Mouse (Mus musculus) cerebellum, adult 2 months (tissue): ENCODE measurements at regions not wholly inside any gene's neighbourhood (a gene's known extent, or its start where the extent isn't known, plus 50 kb on each side); places are given as distances from the start of the nearest gene placed in this dataset.

ENCODE experiments used
- DNase-seq, 2 experiments: peaks; one replicate each; pipeline ENCODE4 v3.0.0; 2021
- H3K27ac ChIP-seq: fragments of 200-500 bp; 2 replicates; pipeline ENCODE4 v1.5.1; 2012; ENCODE audit warnings: low read length, control low read depth, inconsistent platforms; ENCODE audit not compliant: insufficient read depth
- H3K27me3 ChIP-seq: fragments of 200-500 bp; 2 replicates; pipeline ENCODE4 v1.6.1; 2012; ENCODE audit warnings: inconsistent platforms, mild to moderate bottlenecking, low read length, moderate library complexity; ENCODE audit not compliant: control insufficient read depth, insufficient read depth
- H3K4me1 ChIP-seq: fragments of 200-500 bp; 2 replicates; pipeline ENCODE4 v1.6.1; 2011; ENCODE audit warnings: low read length; ENCODE audit not compliant: control insufficient read depth, insufficient read depth
- H3K4me3 ChIP-seq: fragments of 200-500 bp; replicated peaks from 2 replicates; pipeline ENCODE3; 2011; ENCODE audit warnings: mild to moderate bottlenecking, low read depth, low read length, control low read depth; ENCODE audit not compliant: insufficient read depth
- CTCF ChIP-seq: fragments of 200-500 bp; IDR thresholded peaks from 2 replicates; pipeline ENCODE4 v1.5.1; 2011; ENCODE audit warnings: low read depth, mild to moderate bottlenecking, control low read depth, low read length, moderate library complexity, borderline replicate concordance; ENCODE audit not compliant: insufficient read depth
- POLR2A ChIP-seq: fragments of 200-500 bp; IDR thresholded peaks from 2 replicates; pipeline ENCODE4 v1.6.1; 2011; ENCODE audit warnings: low read length, control low read depth, borderline replicate concordance; ENCODE audit not compliant: insufficient read depth
- WGBS: fragments of 180-500 bp; shearing (Covaris S2); methylation state at CpG from one replicate; pipeline ENCODE4 v1.1.7; 2018; 5-methylcytosine and 5-hydroxymethylcytosine counted together

- Histone ChIP-seq H3K27me3 (no peaks in the 10 kb centered on the region), H3K4me1 (no peaks in the 10 kb centered on the region), H3K4me3 (no peak overlapping the region), H3K27ac (no peak overlapping the region)
- TF ChIP-seq POLR2A (no peak), CTCF (no peak)
- WGBS: 10% methylated on average over 5 of the region's 5 CpGs
- no peak for DNase-seq
Measured at GRCm38 (mm10) chr3:78698936-78699335, 587.4 kb downstream of the Rapgef2 start.

DNA sequence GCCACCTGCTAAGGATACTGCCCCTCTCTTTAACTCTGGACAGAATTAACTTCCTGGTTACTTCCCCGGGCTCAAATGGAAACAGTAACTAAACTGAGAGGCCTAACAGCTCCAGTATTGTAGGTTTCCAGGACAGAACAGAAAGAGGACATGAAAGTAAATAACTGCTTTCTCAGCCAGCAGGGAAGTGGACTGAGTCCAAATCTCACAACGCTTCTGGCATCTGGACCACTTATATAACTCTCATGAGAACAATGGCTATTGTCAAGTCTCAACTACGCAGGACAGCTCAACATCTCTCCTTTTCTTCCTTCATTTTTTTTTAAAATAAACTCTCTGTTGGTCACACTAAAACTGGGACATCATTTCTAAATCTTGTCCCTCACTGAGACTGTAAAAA, 594.8 kb downstream of the Rapgef2 start:
- H3K27ac ChIP-seq: no peak overlapping the region
- 9% methylated on average over 3 of the region's 3 CpGs for WGBS

DNA sequence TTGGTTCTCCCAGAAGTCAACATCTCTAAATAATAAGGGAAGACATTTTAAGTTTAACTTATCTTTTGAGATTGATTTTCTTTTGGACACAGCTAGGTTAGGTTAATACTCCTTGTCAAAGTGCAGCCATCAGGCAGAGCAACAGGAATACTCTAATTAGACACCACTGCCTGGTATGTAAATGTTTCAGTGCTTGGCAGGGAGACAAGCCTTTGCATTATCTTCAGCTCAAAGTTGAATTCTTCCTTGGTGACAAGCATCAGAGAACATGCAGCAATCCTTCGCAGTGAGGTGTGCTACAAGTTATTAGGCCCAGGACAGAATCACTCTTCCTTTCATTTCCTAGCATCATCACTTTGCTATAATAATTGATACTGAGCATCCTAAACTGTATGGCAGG, 608.7 kb downstream of the Rapgef2 start:
- 49% methylated on average over 1 of the region's 1 CpGs for WGBS
- Histone ChIP-seq H3K4me1 (no peaks in the 10 kb centered on the region), H3K27ac (no peak overlapping the region), H3K27me3 (no peaks in the 10 kb centered on the region), H3K4me3 (no peak overlapping the region)
- TF ChIP-seq POLR2A (no peak), CTCF (no peak)
- DNase-seq: no peak

More for the DNA sequence above, 594.8 kb downstream of the Rapgef2 start:
- TF ChIP-seq CTCF (no peak), POLR2A (no peak)
- Histone ChIP-seq H3K27me3 (no peaks in the 10 kb centered on the region), H3K4me1 (no peaks in the 10 kb centered on the region), H3K4me3 (no peak overlapping the region)
- DNase-seq: peak in 1 of 2 experiments; percentile 29

- 46% methylated on average over 2 of the region's 2 CpGs for WGBS
- no peaks in the 10 kb centered on the region for H3K4me1 ChIP-seq
- no peak for DNase-seq
Measured at GRCm38 (mm10) chr3:78676806-78677205, 609.5 kb downstream of the Rapgef2 start.

GRCm38 (mm10) chr3:78674529-78675187, 611.7 kb downstream of the Rapgef2 start:
- TF ChIP-seq CTCF (no peak), POLR2A (no peak)
- Histone ChIP-seq H3K27ac (no peak overlapping the region), H3K27me3 (no peaks in the 10 kb centered on the region), H3K4me1 (no peaks in the 10 kb centered on the region), H3K4me3 (no peak overlapping the region)
- WGBS: 85% methylated on average over 5 of the region's 5 CpGs
- no peak for DNase-seq

More at GRCm38 (mm10) chr3:78676806-78677205, 609.5 kb downstream of the Rapgef2 start:
- Histone ChIP-seq H3K4me3 (no peak overlapping the region), H3K27ac (no peak overlapping the region), H3K27me3 (no peaks in the 10 kb centered on the region)
- no peak for TF ChIP-seq POLR2A
- TF ChIP-seq CTCF: no peak

- TF ChIP-seq POLR2A (no peak), CTCF (no peak)
- Histone ChIP-seq H3K4me3 (no peak overlapping the region), H3K27ac (no peak overlapping the region), H3K4me1 (no peaks in the 10 kb centered on the region), H3K27me3 (no peaks in the 10 kb centered on the region)
- no peak for DNase-seq
Measured at GRCm38 (mm10) chr3:78668050-78668449, 618.3 kb downstream of the Rapgef2 start.

GRCm38 (mm10) chr3:78667374-78668023, 618.8 kb downstream of the Rapgef2 start:
- Histone ChIP-seq H3K27me3 (no peaks in the 10 kb centered on the region), H3K4me1 (no peaks in the 10 kb centered on the region), H3K27ac (no peak overlapping the region), H3K4me3 (no peak overlapping the region)
- no peak for DNase-seq
- 82% methylated on average over 4 of the region's 4 CpGs for WGBS
- TF ChIP-seq CTCF (no peak), POLR2A (no peak)

DNA sequence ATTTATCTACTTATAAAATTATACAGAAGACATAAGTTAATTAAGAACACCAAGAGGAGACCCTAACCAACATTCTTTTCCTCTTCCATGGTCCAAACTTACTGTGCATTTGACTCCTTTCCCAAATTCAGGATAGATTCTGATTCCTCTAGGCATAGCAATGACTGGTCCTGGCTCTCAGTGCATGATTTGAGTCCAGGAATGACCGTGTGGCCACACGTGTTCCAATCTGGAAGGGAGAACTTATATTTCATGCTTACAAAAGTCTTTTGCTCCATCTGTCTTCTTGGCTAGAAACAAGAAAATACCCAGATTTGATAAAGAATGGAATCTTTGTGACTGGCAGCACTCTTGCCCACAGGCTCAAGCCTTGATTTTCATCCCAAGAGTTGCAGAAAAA, 638.2 kb downstream of the Rapgef2 start:
- Histone ChIP-seq H3K4me1 (no peaks in the 10 kb centered on the region), H3K27me3 (no peaks in the 10 kb centered on the region), H3K4me3 (no peak overlapping the region), H3K27ac (no peak overlapping the region)
- WGBS: 8% methylated on average over 2 of the region's 2 CpGs
- TF ChIP-seq CTCF: no peak
- TF ChIP-seq POLR2A: no peak
- DNase-seq: no peak
